Mouse (Mus musculus) kidney, embryonic 15.5 days (tissue): Measurements from ENCODE around the gene Gnaq. TPM values are rescaled to one million over a fixed set of nuclear protein-coding genes. Genes with fewer than 3 reads are reported as not detected.

ENCODE experiments used
- ATAC-seq: fragments of 200-750 bp; cut with Nextera tagmentation; replicated peaks from 2 replicates; pipeline ENCODE4 v1.8.0; 2017; ENCODE audit warnings: moderate TSS enrichment; ENCODE audit not compliant: low FRiP score
- H3K27ac ChIP-seq: fragments of 300-500 bp; sonication (generic); 2 replicates; pipeline ENCODE4 v1.5.1; 2015; ENCODE audit warnings: mild to moderate bottlenecking, inconsistent platforms
- H3K27me3 ChIP-seq: fragments of 300-500 bp; sonication (generic); 2 replicates; pipeline ENCODE4 v1.6.1; 2015; ENCODE audit warnings: inconsistent platforms
- H3K36me3 ChIP-seq: fragments of 300-500 bp; sonication (generic); 2 replicates; pipeline ENCODE4 v1.6.1; 2015; ENCODE audit warnings: inconsistent platforms
- H3K4me1 ChIP-seq: fragments of 300-500 bp; sonication (generic); 2 replicates; pipeline ENCODE4 v1.6.1; 2015; ENCODE audit warnings: inconsistent platforms
- H3K4me2 ChIP-seq: fragments of 300-500 bp; sonication (generic); 2 replicates; pipeline ENCODE4 v1.6.1; 2015; ENCODE audit warnings: moderate library complexity, mild to moderate bottlenecking, inconsistent platforms
- H3K4me3 ChIP-seq: fragments of 300-500 bp; sonication (generic); replicated peaks from 2 replicates; pipeline ENCODE4 v1.5.1; 2015; ENCODE audit warnings: mild to moderate bottlenecking, inconsistent platforms
- H3K9ac ChIP-seq: fragments of 300-500 bp; sonication (generic); 2 replicates; pipeline ENCODE4 v1.6.1; 2015; ENCODE audit warnings: mild to moderate bottlenecking, inconsistent platforms
- H3K9me3 ChIP-seq: fragments of 300-500 bp; sonication (generic); replicated peaks from 2 replicates; pipeline ENCODE4 v1.6.1; 2016; ENCODE audit warnings: inconsistent platforms
- WGBS: fragments of 180-500 bp; shearing (Covaris S2); methylation state at CpG from one replicate; pipeline ENCODE4 v1.1.7; 2015; ENCODE audit warnings: mixed read lengths; 5-methylcytosine and 5-hydroxymethylcytosine counted together
- polyA plus RNA-seq: library from polyadenylated mRNA; unstranded; fragments of >200 nt; fragmentation: Nextera tagmentation; extraction: Ambion mirVana; gene quantifications from 2 replicates; pipeline ENCODE4 v1.2.1, GENCODE M21; 2015

Gene Gnaq
- polyA plus RNA-seq, 1 experiment from 2014 or later, result 36.2 TPM

DNA sequence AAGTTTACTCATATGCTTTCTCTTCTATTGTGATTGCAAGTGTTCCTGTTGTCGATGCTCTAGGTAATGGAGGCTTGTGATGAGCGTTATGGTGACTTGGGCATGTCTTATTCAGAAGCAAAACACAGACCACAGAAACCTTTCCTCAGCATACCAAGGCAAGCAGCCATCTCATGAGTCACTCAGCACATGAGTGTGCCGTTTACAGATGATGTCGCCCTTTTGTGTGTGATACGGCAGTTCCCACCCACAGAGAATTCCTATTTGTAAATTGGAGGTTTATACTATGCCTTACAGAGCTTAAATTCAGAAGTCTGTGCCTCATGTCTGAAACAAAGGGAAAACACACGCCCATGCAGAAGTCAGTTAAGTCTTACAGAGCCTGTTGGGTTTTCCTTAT, 253.9 kb downstream of the Gnaq start:
- Histone ChIP-seq H3K4me2 (no peak overlapping the region), H3K27me3 (no peaks in the 10 kb centered on the region), H3K4me1 (peaks cover 14% of the 10 kb centered on the region; the same call in 1 of the 2 replicates), H3K9me3 (no peaks in the 10 kb centered on the region), H3K4me3 (no peak overlapping the region), H3K27ac (no peak overlapping the region), H3K9ac (no peak overlapping the region), H3K36me3 (peaks cover 37% of the 10 kb centered on the region)
- WGBS, result 83% methylated on average over 6 of the region's 6 CpGs
- no peak for ATAC-seq

- WGBS, result 90% methylated on average over 6 of the region's 6 CpGs
- H3K4me1 ChIP-seq, result no peaks in the 10 kb centered on the region
- H3K9me3 ChIP-seq, result no peaks in the 10 kb centered on the region
- H3K27ac ChIP-seq, result no peak overlapping the region
- H3K36me3 ChIP-seq, result peaks cover 18% of the 10 kb centered on the region
- no peaks in the 10 kb centered on the region for H3K27me3 ChIP-seq
- H3K4me2 ChIP-seq, result no peak overlapping the region
- no peak overlapping the region for H3K9ac ChIP-seq
- ATAC-seq, result no peak
- no peak overlapping the region for H3K4me3 ChIP-seq
These were observed 257.7 kb downstream of the Gnaq start for GRCm38 (mm10) chr19:16390192-16390795.

GRCm38 (mm10) chr19:16394381-16394780, 261.8 kb downstream of the Gnaq start:
- no peak overlapping the region for H3K4me2 ChIP-seq
- 88% methylated on average over 5 of the region's 5 CpGs for WGBS
- H3K27ac ChIP-seq, result no peak overlapping the region
- no peaks in the 10 kb centered on the region for H3K27me3 ChIP-seq
- H3K4me3 ChIP-seq, result no peak overlapping the region
- H3K4me1 ChIP-seq, result no peaks in the 10 kb centered on the region
- H3K9ac ChIP-seq, result no peak overlapping the region
- ATAC-seq, result no peak
- H3K9me3 ChIP-seq, result no peaks in the 10 kb centered on the region
- 0 out of 2 replicates have a peak, but pooled peaks cover 3% of the 10 kb centered on the region for H3K36me3 ChIP-seq

DNA sequence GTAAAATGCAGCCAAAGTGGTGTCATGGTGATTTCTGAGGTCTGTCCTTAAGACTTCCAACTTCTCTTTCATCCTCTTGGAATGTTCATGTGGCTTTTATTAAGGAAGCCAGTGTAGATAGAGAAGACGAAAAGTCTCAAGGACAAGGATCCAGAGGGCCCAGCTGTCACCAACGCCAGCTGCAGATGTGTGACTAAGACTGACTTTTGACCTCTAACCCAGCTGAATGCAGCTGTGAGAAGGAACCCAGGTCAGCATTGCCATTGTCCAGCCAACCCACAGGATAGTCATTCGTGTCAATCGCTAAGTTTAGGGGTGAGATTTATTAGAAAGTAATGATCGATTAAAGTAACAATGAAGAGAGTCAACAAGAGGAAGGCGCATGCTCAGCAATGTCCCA, 270.5 kb downstream of the Gnaq start:
- no peak overlapping the region for H3K4me2 ChIP-seq
- 75% methylated on average over 6 of the region's 6 CpGs for WGBS
- no peaks in the 10 kb centered on the region for H3K9me3 ChIP-seq
- H3K27ac ChIP-seq, result no peak overlapping the region
- H3K36me3 ChIP-seq, result no peaks in the 10 kb centered on the region
- H3K9ac ChIP-seq, result no peak overlapping the region
- ATAC-seq, result no peak
- no peaks in the 10 kb centered on the region for H3K27me3 ChIP-seq
- no peak overlapping the region for H3K4me3 ChIP-seq
- H3K4me1 ChIP-seq, result no peaks in the 10 kb centered on the region

DNA sequence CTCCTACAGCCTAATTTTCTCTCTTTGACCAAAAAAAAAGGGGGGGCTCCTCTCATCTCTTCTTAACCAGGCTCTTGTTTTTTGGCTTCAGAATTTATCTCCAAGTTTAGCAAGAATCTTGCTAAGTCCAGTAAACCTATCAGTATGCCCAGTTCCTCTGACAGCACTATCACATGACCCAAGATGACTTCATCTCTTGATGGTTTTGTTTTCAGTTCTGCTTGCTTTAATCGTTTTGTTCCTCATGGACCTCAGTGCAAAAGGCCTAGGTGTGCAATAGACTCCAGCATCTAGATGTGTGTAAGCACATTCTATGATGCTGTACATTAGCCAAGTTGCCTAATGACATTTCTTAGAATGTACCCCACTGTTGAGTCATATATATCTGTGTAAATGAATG, 275.1 kb downstream of the Gnaq start:
- WGBS, result 81% methylated on average over 1 of the region's 1 CpGs
- Histone ChIP-seq H3K4me1 (no peaks in the 10 kb centered on the region), H3K27me3 (no peaks in the 10 kb centered on the region), H3K9me3 (no peaks in the 10 kb centered on the region), H3K27ac (no peak overlapping the region), H3K36me3 (no peaks in the 10 kb centered on the region), H3K4me2 (no peak overlapping the region), H3K4me3 (no peak overlapping the region), H3K9ac (no peak overlapping the region)
- ATAC-seq, result no peak

- Histone ChIP-seq H3K4me2 (no peak overlapping the region), H3K4me3 (no peak overlapping the region), H3K9ac (no peak overlapping the region), H3K9me3 (no peaks in the 10 kb centered on the region), H3K27me3 (no peaks in the 10 kb centered on the region), H3K36me3 (no peaks in the 10 kb centered on the region), H3K4me1 (no peaks in the 10 kb centered on the region), H3K27ac (no peak overlapping the region)
- ATAC-seq, result no peak
These were observed 278.7 kb downstream of the Gnaq start for GRCm38 (mm10) chr19:16411302-16411701.

DNA sequence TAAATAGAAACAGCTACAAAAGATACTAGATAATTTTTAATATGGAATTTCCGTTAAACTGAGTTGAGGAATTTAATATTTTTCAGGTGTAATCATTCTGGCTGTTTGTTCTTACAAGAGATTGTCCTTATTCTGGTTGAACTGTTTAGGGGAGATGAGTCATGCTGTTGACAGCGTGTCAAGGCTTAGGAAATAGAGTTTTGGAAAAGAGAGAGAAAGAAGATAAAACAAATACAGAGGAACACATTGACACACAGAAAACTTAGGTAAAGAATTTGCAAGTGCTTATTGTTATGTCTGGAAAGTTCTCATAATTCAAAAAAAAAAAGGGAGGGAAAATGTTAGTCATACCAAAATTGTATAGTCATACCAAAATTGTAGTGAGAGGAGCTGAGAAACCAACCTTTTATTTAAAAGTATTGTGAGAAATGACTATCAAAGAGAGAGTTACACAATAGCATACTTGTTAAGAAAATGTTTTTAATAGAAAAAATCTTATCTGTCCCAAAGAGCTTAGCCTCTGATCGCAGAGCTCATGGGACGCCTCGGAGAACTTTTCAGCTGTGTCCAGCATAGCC, 285.5 kb downstream of the Gnaq start:
- H3K27ac ChIP-seq, result no peak overlapping the region

GRCm38 (mm10) chr19:16425596-16425995, 293.0 kb downstream of the Gnaq start:
- no peak for ATAC-seq
- Histone ChIP-seq H3K9me3 (peaks cover 4% of the 10 kb centered on the region; the same call in 1 of the 2 replicates), H3K27ac (no peak overlapping the region), H3K36me3 (no peaks in the 10 kb centered on the region), H3K4me2 (no peak overlapping the region), H3K27me3 (no peaks in the 10 kb centered on the region), H3K4me3 (no peak overlapping the region), H3K9ac (no peak overlapping the region), H3K4me1 (no peaks in the 10 kb centered on the region)
- 60% methylated on average over 2 of the region's 2 CpGs for WGBS

More for the DNA sequence above, 285.5 kb downstream of the Gnaq start:
- Histone ChIP-seq H3K9me3 (no peaks in the 10 kb centered on the region), H3K4me1 (no peaks in the 10 kb centered on the region), H3K9ac (no peak overlapping the region), H3K4me3 (no peak overlapping the region), H3K27me3 (no peaks in the 10 kb centered on the region), H3K4me2 (no peak overlapping the region), H3K36me3 (no peaks in the 10 kb centered on the region)
- whole genome bisulfite sequencing, result 92% methylated on average over 5 of the region's 5 CpGs
- ATAC-seq, result no peak

- 82% methylated on average over 8 of the region's 8 CpGs for WGBS
- ATAC-seq, result no peak
- Histone ChIP-seq H3K4me2 (no peak overlapping the region), H3K9ac (no peak overlapping the region), H3K27me3 (peaks cover 13% of the 10 kb centered on the region), H3K36me3 (no peaks in the 10 kb centered on the region), H3K27ac (no peak overlapping the region), H3K4me3 (no peak overlapping the region), H3K9me3 (peaks cover 4% of the 10 kb centered on the region; the same call in 1 of the 2 replicates), H3K4me1 (peaks cover 18% of the 10 kb centered on the region)
These were observed 298.7 kb downstream of the Gnaq start for GRCm38 (mm10) chr19:16431368-16431767.

DNA sequence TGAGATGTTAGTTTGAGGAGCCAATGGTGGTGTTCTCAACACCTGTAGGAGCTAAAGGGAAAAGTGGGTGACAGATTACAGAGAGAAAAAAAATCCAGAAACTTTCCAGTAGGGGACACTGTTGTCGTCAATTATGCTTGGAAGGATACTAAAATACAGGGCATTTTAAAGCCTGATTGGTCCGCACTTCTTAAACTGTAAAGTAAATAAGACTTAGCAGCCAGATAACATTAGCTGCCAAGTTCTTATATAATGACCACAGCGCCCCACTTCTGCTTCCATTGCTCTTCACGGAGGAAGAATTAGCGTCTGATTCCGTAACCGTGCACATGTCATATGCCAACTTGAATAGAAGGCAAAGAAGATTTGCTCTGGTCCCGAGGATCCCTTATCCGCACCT, 302.2 kb downstream of the Gnaq start:
- H3K9ac ChIP-seq, result no peak overlapping the region; the same call in 1 of the 2 replicates
- 30% methylated on average over 9 of the region's 9 CpGs for WGBS
- H3K36me3 ChIP-seq, result no peaks in the 10 kb centered on the region
- H3K4me1 ChIP-seq, result peaks cover 49% of the 10 kb centered on the region
- peak overlapping the region; percentile 47 for H3K4me3 ChIP-seq
- H3K27me3 ChIP-seq, result peaks cover 18% of the 10 kb centered on the region
- peak overlapping the region; percentile 85 for H3K4me2 ChIP-seq
- H3K9me3 ChIP-seq, result no peaks in the 10 kb centered on the region
- no peak for ATAC-seq
- H3K27ac ChIP-seq, result no peak overlapping the region; the same call in 1 of the 2 replicates

GRCm38 (mm10) chr19:16435531-16436231, 303.1 kb downstream of the Gnaq start, which contains the start of gene Gna14:
Gene Gna14, plus strand, starts transcription at chr19:16435762.
- Histone ChIP-seq H3K9me3 (no peaks in the 10 kb centered on the region), H3K4me2 (peak within 1 kb of the TSS; percentile 85), H3K27me3 (peaks cover 18% of the 10 kb centered on the region), H3K36me3 (no peaks in the 10 kb centered on the region), H3K27ac (peak within 1 kb of the TSS; percentile 30; the same call in 1 of the 2 replicates), H3K4me1 (peaks cover 51% of the 10 kb centered on the region), H3K9ac (peak within 1 kb of the TSS; percentile 35), H3K4me3 (peak within 1 kb of the TSS; percentile 47)
- under 1% methylated on average over 27 of the region's 27 CpGs for WGBS
- peak; percentile 74 for ATAC-seq
